Mouse (Mus musculus) ES-E14 (cell line): ENCODE data around the gene Hunk.

Experiments
- HCFC1 ChIP-seq: IDR thresholded peaks from 2 replicates; pipeline ENCODE4 v1.6.1; 2012; ENCODE audit warnings: low read length, inconsistent platforms, borderline replicate concordance; ENCODE audit not compliant: insufficient read depth
- MAFK ChIP-seq: IDR thresholded peaks from 2 replicates; pipeline ENCODE4 v1.6.1; 2014; ENCODE audit warnings: mild to moderate bottlenecking, low read depth, low read length, inconsistent platforms; ENCODE audit not compliant: insufficient read depth
- ZC3H11A ChIP-seq: IDR thresholded peaks from 2 replicates; pipeline ENCODE4 v1.6.1; 2012; ENCODE audit warnings: low read depth, mild to moderate bottlenecking, inconsistent platforms, low read length, borderline replicate concordance

DNA sequence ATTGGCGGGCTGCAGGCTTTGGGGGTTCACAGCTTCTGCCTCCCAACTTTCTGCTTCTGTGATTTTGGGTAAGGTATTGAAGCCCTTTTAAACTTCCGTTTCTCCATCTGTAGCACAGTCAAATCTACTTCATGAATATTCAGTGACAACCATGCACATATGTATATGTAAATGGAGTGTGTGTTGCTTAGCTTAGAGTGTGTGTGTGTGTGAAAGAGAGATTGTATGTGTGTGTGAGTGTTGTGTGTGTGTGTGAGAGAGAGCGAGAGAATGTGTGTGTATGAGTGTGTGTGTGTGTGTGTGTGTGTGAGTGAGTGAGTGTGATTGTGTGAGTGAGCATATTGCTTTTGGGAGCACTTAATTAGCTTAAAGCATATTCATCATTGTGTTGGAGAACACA lies 19.4 kb downstream of the Hunk start:
- no peak for TF ChIP-seq ZC3H11A
- no peak for TF ChIP-seq HCFC1
- TF ChIP-seq MAFK: no peak
